Mouse (Mus musculus): ENCODE data around the gene Ngfr. TPM values are rescaled to one million over a fixed set of nuclear protein-coding genes. Genes with fewer than 3 reads are reported as not detected.

Gene Ngfr
- polyA plus RNA-seq, 1 experiment from 2014 or later, result 14.6 TPM

GRCm38 (mm10) chr11:95586751-95587422 is 648 bp downstream of the Ngfr start:
- Histone ChIP-seq H3K4me2 (peak overlapping the region; percentile 55), H3K27ac (ENCODE audit: low read depth, low read length) (no peak overlapping the region), H3K4me1 (ENCODE audit: control insufficient read depth, insufficient read depth, low read length) (peaks cover 19% of the 10 kb centered on the region), H3K9ac (ENCODE audit: low read length) (peak overlapping the region; percentile 57), H3K4me3 (ENCODE audit: low read depth, low read length) (peak overlapping the region; percentile 33), H3K27me3 (ENCODE audit: control insufficient read depth, insufficient read depth, low read length) (peaks cover 61% of the 10 kb centered on the region), H3K36me3 (ENCODE audit: control insufficient read depth, insufficient read depth, low read length) (no peaks in the 10 kb centered on the region), H3K9me3 (ENCODE audit: control insufficient read depth, low read length) (no peaks in the 10 kb centered on the region)
- under 1% methylated on average over 27 of the region's 27 CpGs for WGBS
- ATAC-seq (ENCODE audit: low FRiP score) (peak; percentile 49), DNase-seq (ENCODE audit: low spot score, missing footprints) (peak; percentile 97)

- H3K4me2 ChIP-seq, result peak overlapping the region; percentile 55
- H3K9ac ChIP-seq (ENCODE audit: low read length), result peak overlapping the region; percentile 57
- WGBS, result under 1% methylated on average over 25 of the region's 25 CpGs
- no peaks in the 10 kb centered on the region for H3K9me3 ChIP-seq (ENCODE audit: control insufficient read depth, low read length)
- H3K27me3 ChIP-seq (ENCODE audit: control insufficient read depth, insufficient read depth, low read length), result peaks cover 65% of the 10 kb centered on the region
- peaks cover 21% of the 10 kb centered on the region for H3K4me1 ChIP-seq (ENCODE audit: control insufficient read depth, insufficient read depth, low read length)
- H3K4me3 ChIP-seq (ENCODE audit: low read depth, low read length), result peak overlapping the region; percentile 33
- DNase-seq (ENCODE audit: low spot score, missing footprints) (peak; percentile 100), ATAC-seq (ENCODE audit: low FRiP score) (peak; percentile 69)
- H3K36me3 ChIP-seq (ENCODE audit: control insufficient read depth, insufficient read depth, low read length), result no peaks in the 10 kb centered on the region
- no peak overlapping the region for H3K27ac ChIP-seq (ENCODE audit: low read depth, low read length)
These were observed 1.4 kb downstream of the Ngfr start for GRCm38 (mm10) chr11:95586184-95586583.

- no peak for DNase-seq (ENCODE audit: low spot score, missing footprints)
- Histone ChIP-seq H3K36me3 (ENCODE audit: control insufficient read depth, insufficient read depth, low read length) (no peaks in the 10 kb centered on the region), H3K4me2 (peak overlapping the region; percentile 55), H3K4me3 (ENCODE audit: low read depth, low read length) (peak overlapping the region; percentile 33), H3K27ac (ENCODE audit: low read depth, low read length) (no peak overlapping the region), H3K9me3 (ENCODE audit: control insufficient read depth, low read length) (no peaks in the 10 kb centered on the region), H3K4me1 (ENCODE audit: control insufficient read depth, insufficient read depth, low read length) (peaks cover 21% of the 10 kb centered on the region), H3K9ac (ENCODE audit: low read length) (peak overlapping the region; percentile 57; the same call in 1 of the 2 replicates), H3K27me3 (ENCODE audit: control insufficient read depth, insufficient read depth, low read length) (peaks cover 70% of the 10 kb centered on the region)
- ATAC-seq (ENCODE audit: low FRiP score), result no peak; the same call in 1 of the 2 replicates
- WGBS, result 3% methylated on average over 15 of the region's 15 CpGs
These were observed 1.9 kb downstream of the Ngfr start for GRCm38 (mm10) chr11:95585684-95586083.

GRCm38 (mm10) chr11:95585281-95585680 is 2.3 kb downstream of the Ngfr start:
- H3K4me2 ChIP-seq, result peak overlapping the region; percentile 55
- H3K4me1 ChIP-seq (ENCODE audit: control insufficient read depth, insufficient read depth, low read length), result peaks cover 21% of the 10 kb centered on the region
- DNase-seq (ENCODE audit: low spot score, missing footprints) (peak; percentile 93), ATAC-seq (ENCODE audit: low FRiP score) (no peak)
- H3K27ac ChIP-seq (ENCODE audit: low read depth, low read length), result no peak overlapping the region
- H3K4me3 ChIP-seq (ENCODE audit: low read depth, low read length), result peak overlapping the region; percentile 33
- no peak overlapping the region for H3K9ac ChIP-seq (ENCODE audit: low read length)
- WGBS, result 1% methylated on average over 24 of the region's 24 CpGs
- peaks cover 74% of the 10 kb centered on the region for H3K27me3 ChIP-seq (ENCODE audit: control insufficient read depth, insufficient read depth, low read length)
- H3K36me3 ChIP-seq (ENCODE audit: control insufficient read depth, insufficient read depth, low read length), result no peaks in the 10 kb centered on the region
- H3K9me3 ChIP-seq (ENCODE audit: control insufficient read depth, low read length), result no peaks in the 10 kb centered on the region

GRCm38 (mm10) chr11:95584651-95585050 is 2.9 kb downstream of the Ngfr start:
- H3K4me1 ChIP-seq (ENCODE audit: control insufficient read depth, insufficient read depth, low read length), result peaks cover 21% of the 10 kb centered on the region
- DNase-seq (ENCODE audit: low spot score, missing footprints) (no peak), ATAC-seq (ENCODE audit: low FRiP score) (no peak)
- H3K27me3 ChIP-seq (ENCODE audit: control insufficient read depth, insufficient read depth, low read length), result peaks cover 80% of the 10 kb centered on the region
- H3K9ac ChIP-seq (ENCODE audit: low read length), result no peak overlapping the region
- peak overlapping the region; percentile 33 for H3K4me3 ChIP-seq (ENCODE audit: low read depth, low read length)
- H3K9me3 ChIP-seq (ENCODE audit: control insufficient read depth, low read length), result no peaks in the 10 kb centered on the region
- 9% methylated on average over 9 of the region's 9 CpGs for WGBS
- no peak overlapping the region for H3K27ac ChIP-seq (ENCODE audit: low read depth, low read length)
- H3K4me2 ChIP-seq, result no peak overlapping the region; the same call in 1 of the 2 replicates
- H3K36me3 ChIP-seq (ENCODE audit: control insufficient read depth, insufficient read depth, low read length), result no peaks in the 10 kb centered on the region

- Histone ChIP-seq H3K4me2 (no peak overlapping the region), H3K27ac (ENCODE audit: low read depth, low read length) (no peak overlapping the region), H3K27me3 (ENCODE audit: control insufficient read depth, insufficient read depth, low read length) (peaks cover 83% of the 10 kb centered on the region), H3K4me3 (ENCODE audit: low read depth, low read length) (no peak overlapping the region), H3K4me1 (ENCODE audit: control insufficient read depth, insufficient read depth, low read length) (peaks cover 21% of the 10 kb centered on the region), H3K9me3 (ENCODE audit: control insufficient read depth, low read length) (no peaks in the 10 kb centered on the region), H3K9ac (ENCODE audit: low read length) (no peak overlapping the region), H3K36me3 (ENCODE audit: control insufficient read depth, insufficient read depth, low read length) (no peaks in the 10 kb centered on the region)
- DNase-seq (ENCODE audit: low spot score, missing footprints) (no peak), ATAC-seq (ENCODE audit: low FRiP score) (no peak)
- 55% methylated on average over 6 of the region's 6 CpGs for WGBS
These were observed 4.1 kb downstream of the Ngfr start for GRCm38 (mm10) chr11:95583396-95583795.

GRCm38 (mm10) chr11:95582193-95582592 is 5.3 kb downstream of the Ngfr start:
- Histone ChIP-seq H3K27me3 (ENCODE audit: control insufficient read depth, insufficient read depth, low read length) (peaks cover 86% of the 10 kb centered on the region), H3K9ac (ENCODE audit: low read length) (no peak overlapping the region), H3K9me3 (ENCODE audit: control insufficient read depth, low read length) (no peaks in the 10 kb centered on the region), H3K4me2 (no peak overlapping the region), H3K4me1 (ENCODE audit: control insufficient read depth, insufficient read depth, low read length) (peaks cover 24% of the 10 kb centered on the region), H3K4me3 (ENCODE audit: low read depth, low read length) (no peak overlapping the region), H3K36me3 (ENCODE audit: control insufficient read depth, insufficient read depth, low read length) (no peaks in the 10 kb centered on the region), H3K27ac (ENCODE audit: low read depth, low read length) (no peak overlapping the region)
- WGBS, result 56% methylated on average over 3 of the region's 3 CpGs
- ATAC-seq (ENCODE audit: low FRiP score), result no peak
- DNase-seq (ENCODE audit: low spot score, missing footprints), result no peak

GRCm38 (mm10) chr11:95579455-95579854 is 8.1 kb downstream of the Ngfr start:
- DNase-seq (ENCODE audit: low spot score, missing footprints) (no peak), ATAC-seq (ENCODE audit: low FRiP score) (no peak)
- Histone ChIP-seq H3K4me1 (ENCODE audit: control insufficient read depth, insufficient read depth, low read length) (peaks cover 8% of the 10 kb centered on the region), H3K27ac (ENCODE audit: low read depth, low read length) (no peak overlapping the region), H3K4me2 (no peak overlapping the region), H3K27me3 (ENCODE audit: control insufficient read depth, insufficient read depth, low read length) (peaks cover 64% of the 10 kb centered on the region), H3K9ac (ENCODE audit: low read length) (no peak overlapping the region), H3K36me3 (ENCODE audit: control insufficient read depth, insufficient read depth, low read length) (no peaks in the 10 kb centered on the region), H3K9me3 (ENCODE audit: control insufficient read depth, low read length) (no peaks in the 10 kb centered on the region), H3K4me3 (ENCODE audit: low read depth, low read length) (no peak overlapping the region)
- WGBS, result 27% methylated on average over 6 of the region's 6 CpGs

- H3K27me3 ChIP-seq (ENCODE audit: control insufficient read depth, insufficient read depth, low read length), result peaks cover 49% of the 10 kb centered on the region
- peak; percentile 94 for DNase-seq (ENCODE audit: low spot score, missing footprints)
These were observed 9.6 kb downstream of the Ngfr start for GRCm38 (mm10) chr11:95577776-95578446.

More at GRCm38 (mm10) chr11:95577776-95578446, 9.6 kb downstream of the Ngfr start:
- Histone ChIP-seq H3K9me3 (ENCODE audit: control insufficient read depth, low read length) (no peaks in the 10 kb centered on the region), H3K36me3 (ENCODE audit: control insufficient read depth, insufficient read depth, low read length) (no peaks in the 10 kb centered on the region), H3K4me3 (ENCODE audit: low read depth, low read length) (peak overlapping the region; percentile 17; the same call in 1 of the 2 replicates), H3K27ac (ENCODE audit: low read depth, low read length) (no peak overlapping the region), H3K9ac (ENCODE audit: low read length) (no peak overlapping the region), H3K4me2 (peak overlapping the region; percentile 48), H3K4me1 (ENCODE audit: control insufficient read depth, insufficient read depth, low read length) (peaks cover 8% of the 10 kb centered on the region)
- peak; percentile 76 for ATAC-seq (ENCODE audit: low FRiP score)
- WGBS, result 9% methylated on average over 39 of the region's 39 CpGs

All from midbrain, embryonic 11.5 days (tissue).